Mouse (Mus musculus) yolk sac, embryonic 10.5 days (tissue): Measurements from ENCODE around the gene Sox4.
A peak's percentile ranks its signal among the peaks of the same experiment; 100 is the strongest.

Experiments used
- DNase-seq: peaks from one replicate; pipeline ENCODE4 v3.0.0-alpha.2; 2017; ENCODE audit warnings: low spot score

The Sox4 gene

DNA sequence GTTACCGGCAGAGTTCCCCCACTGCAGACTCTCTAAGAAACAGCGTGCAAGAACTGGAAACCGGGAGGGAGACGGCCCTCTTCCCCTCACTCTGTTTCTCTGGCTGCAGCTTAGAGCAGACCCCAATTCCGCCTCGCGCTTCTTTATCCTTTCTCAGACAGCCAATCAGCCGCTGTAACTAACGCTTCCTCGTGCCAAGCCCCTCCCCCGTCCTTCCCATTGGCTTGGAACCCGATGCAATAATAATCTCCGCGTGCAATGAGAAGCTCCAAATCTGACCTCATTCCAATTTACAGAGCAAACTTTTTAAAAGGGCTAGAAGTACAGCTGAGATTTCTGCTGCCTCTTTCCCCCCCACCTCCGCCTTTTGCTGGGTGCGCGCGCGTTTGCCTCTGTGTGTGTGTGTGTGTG, at the start of gene Sox4:
TSS of gene Sox4 (minus strand) at position 133 of the 411 bp plus-strand sequence.
- DNase-seq, result peak; percentile 93

DNA sequence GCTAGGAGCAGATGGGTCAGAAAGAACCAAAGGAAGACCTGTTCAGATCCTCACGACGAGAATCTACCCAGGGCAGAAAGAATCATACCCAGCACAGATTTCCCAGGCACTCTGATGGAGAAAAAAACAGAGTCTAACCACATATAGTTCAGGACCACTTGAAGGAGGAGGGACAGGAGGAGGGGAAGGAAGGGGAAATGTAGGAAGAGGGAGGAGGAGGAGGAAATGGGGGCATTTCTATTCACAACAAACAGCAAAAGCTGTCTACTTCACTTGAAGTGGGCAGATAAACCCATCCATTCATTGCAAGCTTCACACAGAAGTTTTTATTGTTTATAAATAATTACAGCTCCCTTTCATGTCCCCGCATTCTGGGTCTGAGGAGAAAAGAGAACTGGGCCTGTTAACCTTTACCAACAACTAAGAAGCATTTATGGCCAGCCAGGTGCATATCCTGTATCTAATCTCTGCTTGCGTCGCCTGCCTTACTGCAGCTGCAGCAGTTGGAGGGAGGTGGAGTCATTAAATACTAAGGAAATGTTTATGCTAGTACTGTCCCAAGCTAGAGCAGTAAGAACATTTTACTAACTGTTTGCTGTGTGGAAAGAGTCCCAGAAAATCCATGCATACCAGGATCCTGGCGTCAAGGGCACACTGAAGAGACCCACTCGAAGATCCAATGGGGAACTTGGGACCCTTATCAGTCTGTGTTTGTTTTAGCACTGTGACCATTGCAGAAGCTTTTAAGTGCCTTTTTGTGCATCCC, 38.6 kb upstream of the Sox4 start:
- DNase-seq, result peak; percentile 6

DNA sequence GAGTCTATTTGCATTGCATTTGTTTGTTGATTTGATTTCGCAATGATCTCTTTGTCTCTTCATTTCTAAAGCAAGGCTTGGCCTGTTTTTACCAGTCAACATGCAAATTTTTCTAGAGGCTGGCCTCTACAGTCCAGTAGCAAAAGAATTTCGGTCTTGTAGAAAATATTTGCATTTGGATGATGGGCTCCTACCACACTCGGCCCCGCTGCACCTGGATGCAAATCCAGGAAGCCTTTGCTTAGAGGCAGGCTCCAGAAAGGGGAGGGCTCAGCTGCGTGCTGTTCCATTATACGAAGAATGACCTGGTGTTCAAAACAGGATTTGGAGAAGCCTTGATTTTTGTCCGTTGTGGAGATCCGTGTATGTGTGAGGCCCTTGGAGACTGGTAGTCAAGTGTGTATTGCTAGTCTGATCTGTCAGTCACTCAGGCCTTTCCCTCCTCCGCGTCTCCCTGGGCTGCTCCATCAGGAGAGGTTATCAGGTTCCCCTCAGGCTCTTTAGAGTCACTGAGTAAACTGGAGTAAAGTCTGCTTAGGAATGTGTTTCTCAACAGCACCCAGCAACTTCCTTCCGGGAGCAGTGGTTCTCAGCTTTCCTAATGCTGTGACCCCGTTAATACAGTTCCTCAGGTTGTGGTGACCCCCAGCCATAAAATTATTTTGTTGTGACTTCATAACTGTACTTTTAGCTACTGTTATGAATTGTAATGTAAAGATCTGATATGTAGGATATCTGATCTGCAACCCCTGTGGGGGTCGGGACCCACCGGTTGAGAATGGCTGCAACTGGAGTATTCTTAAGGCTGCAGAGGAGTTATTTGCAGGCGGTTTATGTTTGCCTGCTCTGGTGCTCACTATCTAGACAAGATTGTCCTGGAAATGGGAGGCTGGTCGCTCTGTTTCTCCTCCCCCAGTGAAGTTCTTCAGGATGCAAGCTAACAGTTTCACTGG, 35.5 kb upstream of the Sox4 start:
- DNase-seq, result peak; percentile 60

- no peak for DNase-seq
Observed at GRCm38 (mm10) chr13:28980681-28981080, 27.2 kb upstream of the Sox4 start.

DNA sequence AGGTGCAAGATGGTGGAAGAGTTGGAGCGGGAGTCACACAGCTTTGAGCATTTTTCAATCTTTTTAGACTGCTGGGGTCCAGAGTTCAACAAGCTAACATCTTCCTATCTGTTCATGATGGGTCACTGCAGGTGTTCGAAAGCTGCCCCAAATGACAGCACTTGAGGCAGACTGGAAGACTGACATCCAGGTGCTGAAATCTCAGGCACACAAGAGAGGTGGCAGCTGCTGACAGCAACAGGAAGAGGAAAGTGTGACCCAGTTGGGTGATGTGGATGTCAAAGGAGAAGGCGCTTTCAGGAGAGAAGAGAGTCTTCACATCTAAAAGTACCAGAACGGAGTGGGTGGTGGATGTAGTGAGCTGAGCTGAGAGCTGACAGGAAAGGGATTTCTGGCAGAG, 21.5 kb upstream of the Sox4 start:
- no peak for DNase-seq

DNA sequence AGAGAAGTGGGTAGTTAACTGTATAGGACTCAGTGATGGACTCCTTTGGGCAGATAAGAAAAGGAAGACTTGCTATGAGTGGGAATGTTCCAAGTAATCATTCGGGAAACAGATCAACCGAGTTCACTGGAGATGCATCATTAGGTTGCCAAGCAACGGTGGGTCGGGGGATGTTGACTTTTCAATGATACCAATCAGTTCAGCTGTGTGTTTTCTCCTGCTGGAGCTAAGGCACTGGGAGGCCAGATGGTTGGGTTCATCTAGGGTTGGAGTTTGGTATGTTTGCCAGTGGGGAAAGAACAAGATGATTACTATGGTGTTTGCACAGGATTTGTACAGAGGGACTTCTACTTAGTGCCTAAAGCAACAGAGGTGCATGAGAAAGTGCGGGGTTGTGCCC, 21.1 kb upstream of the Sox4 start:
- DNase-seq, result no peak

- DNase-seq, result no peak
Observed at GRCm38 (mm10) chr13:28960916-28961315, 7.4 kb upstream of the Sox4 start.

- DNase-seq, result peak; percentile 69
Observed at GRCm38 (mm10) chr13:28959458-28959978, 6.0 kb upstream of the Sox4 start.

DNA sequence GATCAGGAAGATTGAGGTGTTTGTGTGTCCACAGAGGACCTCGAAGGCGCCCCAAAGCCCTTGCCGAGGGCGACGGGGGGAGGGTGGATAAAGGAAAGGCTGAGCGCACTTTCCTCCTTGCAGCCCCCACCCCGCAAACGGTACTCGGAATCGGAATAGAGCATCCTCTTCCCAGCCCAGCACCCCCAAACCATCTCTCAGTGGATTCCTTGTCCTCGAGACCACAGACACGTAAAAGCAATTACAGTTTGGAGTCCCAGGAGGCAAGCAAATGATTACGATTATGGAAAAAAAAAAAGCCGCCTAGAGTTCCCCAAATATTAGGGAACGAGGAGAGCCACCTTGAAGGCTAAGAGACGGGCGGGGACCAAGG, 5.5 kb upstream of the Sox4 start:
- DNase-seq, result peak; percentile 37

GRCm38 (mm10) chr13:28958211-28959067, 4.9 kb upstream of the Sox4 start:
- peak; percentile 85 for DNase-seq

DNA sequence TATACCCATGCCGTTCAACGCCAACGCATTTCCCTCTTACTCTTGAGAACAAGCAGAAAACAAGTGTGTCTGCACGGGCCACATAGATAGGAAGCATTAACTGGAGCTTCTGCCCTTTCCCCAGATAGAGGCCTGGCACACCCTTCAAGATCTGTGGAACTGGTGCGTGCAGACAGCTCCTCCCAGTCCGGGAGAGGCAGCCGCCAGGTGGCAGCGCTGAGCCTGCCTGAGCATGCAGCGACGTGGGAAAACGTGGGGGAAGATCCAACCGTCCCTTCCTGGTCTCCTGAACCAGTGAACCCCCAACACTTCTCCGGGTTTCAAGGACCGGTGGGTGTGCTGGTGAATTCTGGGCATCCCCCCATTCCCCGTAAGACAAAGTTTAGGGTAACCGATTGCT, 4.3 kb upstream of the Sox4 start:
- peak; percentile 89 for DNase-seq

GRCm38 (mm10) chr13:28952576-28953571, 639 bp downstream of the Sox4 start:
- DNase-seq, result peak; percentile 66

- DNase-seq, result no peak
Observed at GRCm38 (mm10) chr13:28951691-28952575, 1.6 kb downstream of the Sox4 start.

DNA sequence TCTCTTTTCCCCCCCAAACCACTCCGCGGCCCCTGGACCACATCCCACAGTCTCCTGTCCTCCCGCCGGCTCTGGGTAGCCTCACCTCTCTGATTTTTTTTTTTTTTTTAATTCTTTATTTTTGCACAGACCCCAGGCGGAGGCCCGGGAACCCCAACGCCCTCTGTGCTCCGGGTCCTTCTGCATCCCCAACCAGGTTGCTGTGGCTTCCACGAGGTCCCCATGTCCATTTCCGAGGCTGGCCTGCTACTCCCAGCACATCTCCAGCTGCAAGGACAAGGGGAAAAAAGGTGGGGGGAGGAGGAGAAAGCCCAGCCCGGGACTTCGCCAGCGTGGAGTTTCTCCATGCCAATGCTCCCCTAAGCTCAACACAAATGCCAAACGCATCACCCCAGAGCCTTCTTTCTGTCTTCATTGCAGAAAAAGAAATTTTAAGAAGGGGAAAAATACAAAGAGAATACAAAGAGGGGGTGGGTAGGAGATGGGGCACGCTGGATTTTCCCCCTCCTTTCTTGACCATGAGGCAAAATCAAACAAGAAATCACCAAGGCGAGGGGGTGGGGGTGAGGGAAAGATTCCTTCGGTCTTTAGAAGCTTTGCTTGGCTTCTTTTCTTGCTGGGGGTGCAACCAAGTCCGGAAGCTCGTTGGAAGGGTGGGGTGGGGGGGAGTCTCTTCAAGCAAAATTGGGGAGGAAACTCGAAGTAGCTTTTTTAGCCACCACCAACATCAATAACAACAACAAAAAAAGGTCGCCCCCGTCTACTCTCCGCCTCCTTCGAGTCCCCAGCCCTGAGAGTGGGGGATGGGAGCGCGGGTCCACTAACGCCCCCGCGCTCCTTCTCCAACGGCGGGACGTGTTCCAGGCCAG, 2.7 kb downstream of the Sox4 start:
- peak; percentile 65 for DNase-seq

DNA sequence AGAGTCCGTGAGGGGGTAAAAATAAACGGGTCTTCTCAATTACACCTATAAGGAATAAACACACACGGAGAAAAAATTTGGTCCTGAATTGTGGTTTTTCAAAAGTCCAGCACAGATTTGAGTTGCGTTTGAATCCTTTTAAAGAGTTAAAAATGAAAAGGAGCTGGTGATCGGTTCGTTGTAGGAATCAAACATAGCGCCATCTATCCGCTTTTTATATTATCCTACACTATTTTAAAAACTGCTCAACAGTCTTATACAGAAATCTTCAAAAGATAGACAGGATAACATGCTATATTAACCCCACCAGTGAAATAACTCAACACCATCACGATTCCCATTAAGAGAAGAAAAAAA, 3.3 kb downstream of the Sox4 start:
- no peak for DNase-seq

GRCm38 (mm10) chr13:28949279-28949915, 4.1 kb downstream of the Sox4 start:
- DNase-seq, result no peak

- DNase-seq, result peak; percentile 15
Observed at GRCm38 (mm10) chr13:28948541-28948940, 5.0 kb downstream of the Sox4 start.
